Mouse (Mus musculus) adrenal gland (tissue): ENCODE measurements around the gene Epyc.

Experiments
- intact Hi-C: fragments of 180-260 bp; cut with DNase I; formaldehyde crosslinking; loops from one replicate; pipeline ENCODE4 v1.15.1; 2025
- long read RNA-seq, 2 experiments: library from polyadenylated mRNA; unstranded; transcript quantifications; one replicate each; pipeline ENCODE4 v2.0.0; 2020; ENCODE audit warnings: borderline replicate concordance in 1 of 2; ENCODE audit not compliant: insufficient replicate concordance in 1 of 2

Epyc gene
- long read RNA-seq, experiment 1: 0 reads
- long read RNA-seq, experiment 2: 0 reads

DNA sequence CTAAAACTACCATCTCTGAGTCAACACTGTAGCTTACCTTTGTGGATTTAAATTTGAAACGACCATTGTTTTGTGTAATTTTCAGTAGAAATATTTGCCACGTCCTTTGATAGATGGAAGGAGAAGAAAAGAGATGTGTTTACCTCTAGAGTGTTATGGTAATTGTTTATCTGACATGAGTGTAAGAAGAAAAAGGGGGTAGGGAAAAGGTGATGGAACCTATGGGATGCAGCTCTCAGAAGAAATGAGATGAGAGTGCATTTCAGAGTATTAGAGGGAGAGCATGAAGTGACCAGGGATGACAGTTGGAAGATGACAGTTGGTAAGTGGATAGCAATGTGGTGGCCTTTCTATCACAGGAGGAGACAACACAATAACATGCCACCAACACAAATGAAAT, at the start of gene Epyc:
TSS of gene Epyc (plus strand) at position 301 of the 400 bp plus-strand sequence.
- intact Hi-C loops: no loop called here

DNA sequence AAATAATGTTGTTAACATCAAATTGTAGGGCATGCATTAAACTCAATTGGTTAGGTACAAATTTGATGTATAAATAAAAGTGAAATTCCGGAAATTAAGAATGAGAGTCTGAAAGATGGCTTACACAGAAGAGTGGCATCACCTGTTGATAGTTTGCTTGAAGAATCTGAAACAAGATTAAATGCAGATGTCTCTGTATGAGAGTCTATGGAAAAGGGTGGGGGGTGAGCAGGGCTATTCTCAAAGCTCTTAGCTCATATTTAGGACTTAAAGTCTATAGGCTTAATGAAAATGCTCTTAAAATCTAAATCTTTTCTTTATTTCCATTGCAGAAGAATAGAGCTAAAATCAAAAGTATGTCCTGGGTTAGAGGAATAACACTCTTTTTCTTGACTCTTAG, 48.2 kb upstream of the Epyc start:
- intact Hi-C loops: no loop called here

DNA sequence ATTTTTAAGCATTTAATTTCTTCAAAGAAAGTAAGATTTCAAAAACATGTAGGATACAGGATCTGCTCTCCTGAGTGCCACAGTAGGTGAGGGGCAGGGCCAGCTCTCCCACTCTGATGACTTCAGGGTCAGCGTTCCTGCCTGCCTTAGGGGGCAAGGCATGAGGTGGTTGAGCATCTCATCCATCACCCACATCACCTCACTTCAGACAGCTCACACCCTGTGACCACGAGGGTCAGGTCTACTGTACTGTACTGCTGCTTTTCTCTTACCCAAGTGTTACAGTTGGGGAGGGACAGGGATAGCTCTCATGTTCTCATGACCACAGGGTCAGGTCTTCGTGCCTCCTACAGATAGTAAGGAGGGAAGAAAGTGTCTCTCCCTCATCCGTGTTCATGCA, 42.1 kb upstream of the Epyc start:
- intact Hi-C loops: no loop called here

- intact Hi-C loops: no loop called here
Measured at GRCm38 (mm10) chr10:97603256-97603655, 40.6 kb upstream of the Epyc start.

DNA sequence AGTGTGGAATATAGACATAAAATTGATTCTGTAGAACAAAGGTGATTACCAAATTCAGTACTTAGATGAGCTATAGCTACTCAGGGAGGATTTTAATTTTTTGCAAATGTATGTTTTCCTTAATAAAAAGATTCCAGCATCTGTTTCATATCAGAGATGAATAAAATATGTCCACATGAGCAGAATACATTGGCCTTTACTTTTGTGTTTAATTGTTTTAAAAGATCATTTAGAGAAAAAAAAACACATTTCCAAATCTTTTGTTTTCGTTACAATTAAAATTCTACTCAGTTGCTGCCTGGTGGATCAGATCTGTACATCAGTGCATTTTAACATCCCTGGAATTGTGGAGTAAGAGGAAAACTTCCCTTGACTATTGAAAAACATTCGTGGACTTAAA, 37.3 kb upstream of the Epyc start, which contains the start of gene Kera:
TSS of gene Kera (plus strand) at position 301 of the 400 bp plus-strand sequence.
- intact Hi-C loops: no loop called here

DNA sequence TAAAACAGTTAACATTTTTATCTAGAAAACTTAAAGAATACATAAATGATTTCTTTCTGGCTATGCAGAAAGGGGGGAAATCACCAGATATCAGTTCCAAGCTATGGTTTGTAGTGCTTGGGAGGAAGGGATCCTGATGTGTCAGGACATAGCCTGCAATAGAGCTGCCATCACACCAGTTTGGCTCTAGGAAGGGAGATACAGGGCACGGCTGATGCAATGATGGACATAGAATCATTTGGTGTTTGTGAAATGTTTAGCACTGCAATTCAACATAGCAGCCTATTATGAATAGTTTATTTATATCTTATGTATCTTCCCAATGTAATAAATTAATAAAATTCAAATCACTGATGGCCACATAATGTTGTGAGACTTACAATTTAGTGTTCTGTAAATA, 21.5 kb upstream of the Epyc start:
- intact Hi-C loops: no loop called here

GRCm38 (mm10) chr10:97624381-97624780, 19.5 kb upstream of the Epyc start:
- intact Hi-C loops: no loop called here

DNA sequence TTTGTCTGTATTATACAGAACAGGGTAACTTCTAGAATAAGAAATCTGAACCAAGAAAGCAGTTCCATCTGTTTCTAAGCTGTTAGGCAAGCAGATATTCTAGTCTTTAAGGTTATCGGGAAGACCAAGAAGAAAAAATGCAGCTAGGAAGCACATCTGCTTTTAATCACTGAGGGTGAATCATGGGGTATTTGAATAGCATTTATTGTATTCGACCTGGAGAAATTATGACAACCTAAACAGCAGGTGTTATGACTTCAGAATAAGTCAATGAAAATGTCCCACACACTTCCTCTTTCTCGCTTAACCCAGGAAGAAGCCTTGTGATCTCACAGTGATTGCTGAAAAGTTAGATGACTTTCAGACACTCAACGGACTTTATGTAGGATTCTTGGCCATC, 18.8 kb upstream of the Epyc start:
- intact Hi-C loops: no loop called here

- intact Hi-C loops: no loop called here
Measured at GRCm38 (mm10) chr10:97626543-97626942, 17.3 kb upstream of the Epyc start.

GRCm38 (mm10) chr10:97631061-97631460, 12.8 kb upstream of the Epyc start:
- intact Hi-C loops: no loop called here

GRCm38 (mm10) chr10:97641926-97642325, 1.9 kb upstream of the Epyc start:
- intact Hi-C loops: no loop called here

DNA sequence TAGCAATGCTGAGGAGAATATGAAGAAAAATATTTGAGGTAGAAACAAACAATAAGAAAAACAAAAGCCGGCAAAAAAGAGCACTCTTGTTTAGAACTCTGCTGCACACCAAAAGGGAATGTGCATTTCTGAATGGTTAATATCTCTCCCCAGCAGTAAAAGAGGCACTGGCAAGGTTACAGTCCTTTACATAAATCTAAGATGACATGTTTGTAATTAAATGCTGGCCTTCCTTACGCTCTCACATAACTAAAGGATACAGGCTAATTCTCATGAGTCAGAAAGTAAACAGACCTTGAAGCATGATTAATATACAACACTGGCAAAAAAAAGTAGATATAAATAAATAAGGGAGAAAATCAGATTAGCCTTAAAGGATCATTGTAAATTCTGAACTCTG, 6.5 kb downstream of the Epyc start:
- intact Hi-C loops: no loop called here

DNA sequence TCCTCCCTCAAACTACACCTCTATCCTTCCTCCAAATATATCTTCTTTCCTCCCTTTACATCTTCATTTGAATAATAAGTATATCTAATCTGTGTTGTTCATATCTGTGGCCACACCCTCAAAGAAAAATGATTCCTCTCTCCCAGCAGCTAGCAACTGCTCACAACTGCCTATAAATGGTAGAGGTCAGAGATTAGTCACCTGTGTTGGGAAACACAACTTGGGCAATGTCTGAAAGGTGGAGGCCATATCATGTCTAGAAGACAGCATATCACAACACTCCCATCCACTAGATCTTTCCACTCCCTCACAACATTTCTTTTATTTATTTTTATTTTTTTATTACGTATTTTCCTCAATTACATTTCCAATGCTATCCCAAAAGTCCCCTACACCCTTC, 15.6 kb downstream of the Epyc start:
- intact Hi-C loops: no loop called here

DNA sequence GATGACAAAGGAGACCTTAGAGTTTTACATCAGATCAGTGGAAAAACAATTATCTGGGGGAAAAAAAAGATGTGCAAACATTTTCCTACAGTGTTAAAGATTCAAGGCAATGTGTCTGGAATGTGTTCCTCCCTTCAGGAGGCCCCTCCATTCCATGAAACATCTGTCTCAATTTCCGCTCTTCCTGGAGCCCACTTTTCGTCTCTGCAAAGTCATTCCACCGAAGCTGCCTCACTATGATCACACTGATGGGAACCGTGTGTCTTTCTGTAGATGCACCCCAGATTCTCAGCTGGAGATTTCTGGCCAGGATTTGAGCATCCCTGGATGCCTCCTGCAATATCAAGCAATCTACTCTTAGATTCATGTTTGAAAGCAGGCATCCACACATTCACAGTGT, 24.8 kb downstream of the Epyc start:
- intact Hi-C loops: loop anchor here (2.0 kb wide), 1 partner anchor 102 kb away; no protein-coding TSS in a partner anchor

DNA sequence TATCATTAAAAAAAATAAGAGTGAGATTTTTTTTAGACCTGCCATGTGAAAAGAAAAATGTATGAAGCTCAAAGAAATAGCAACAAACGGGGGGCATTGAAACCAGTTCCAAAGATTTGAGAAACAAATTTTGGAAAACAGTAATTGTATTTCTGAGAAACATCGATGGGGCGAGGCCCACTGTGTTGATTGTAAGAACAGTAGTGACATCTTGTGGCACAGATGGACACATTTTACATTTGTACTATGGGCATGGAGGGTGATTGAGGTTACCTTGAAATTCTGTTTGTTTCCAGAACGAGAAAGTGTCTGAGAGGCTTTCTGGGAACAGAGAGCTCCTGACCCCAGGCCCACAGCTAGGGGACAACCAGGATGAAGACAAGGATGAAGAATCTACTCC, 26.3 kb downstream of the Epyc start:
- intact Hi-C loops: loop anchor here (2.0 kb wide), 2 partner anchors 293 to 325 kb away; no protein-coding TSS in a partner anchor

- intact Hi-C loops: no loop called here
Measured at GRCm38 (mm10) chr10:97673239-97673638, 29.4 kb downstream of the Epyc start.

DNA sequence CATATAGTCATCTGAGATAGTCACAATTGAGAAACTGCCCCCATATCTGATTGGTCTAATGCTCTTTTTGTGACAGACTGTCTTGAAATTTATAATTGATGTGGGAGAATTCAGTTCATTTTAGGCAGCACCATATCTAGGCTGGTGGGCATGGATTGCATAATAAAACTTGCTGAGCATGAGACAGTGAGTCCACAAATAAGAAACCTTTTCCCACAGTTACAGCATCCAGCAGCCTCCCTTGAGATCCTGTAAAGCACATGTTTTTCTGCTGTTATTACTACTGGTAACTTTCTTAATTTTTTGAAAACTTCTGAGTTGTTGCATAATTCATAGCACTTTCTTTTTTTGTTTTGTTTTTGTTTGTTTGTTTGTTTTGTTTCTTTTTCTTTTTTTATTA, 39.1 kb downstream of the Epyc start:
- intact Hi-C loops: no loop called here

GRCm38 (mm10) chr10:97687198-97687597, 43.3 kb downstream of the Epyc start:
- intact Hi-C loops: loop anchor here (5.0 kb wide), 1 partner anchor 340 kb away; no protein-coding TSS in a partner anchor

GRCm38 (mm10) chr10:97689425-97689824, 45.6 kb downstream of the Epyc start:
- intact Hi-C loops: loop anchor here (5.0 kb wide), 1 partner anchor 342 kb away; no protein-coding TSS in a partner anchor

DNA sequence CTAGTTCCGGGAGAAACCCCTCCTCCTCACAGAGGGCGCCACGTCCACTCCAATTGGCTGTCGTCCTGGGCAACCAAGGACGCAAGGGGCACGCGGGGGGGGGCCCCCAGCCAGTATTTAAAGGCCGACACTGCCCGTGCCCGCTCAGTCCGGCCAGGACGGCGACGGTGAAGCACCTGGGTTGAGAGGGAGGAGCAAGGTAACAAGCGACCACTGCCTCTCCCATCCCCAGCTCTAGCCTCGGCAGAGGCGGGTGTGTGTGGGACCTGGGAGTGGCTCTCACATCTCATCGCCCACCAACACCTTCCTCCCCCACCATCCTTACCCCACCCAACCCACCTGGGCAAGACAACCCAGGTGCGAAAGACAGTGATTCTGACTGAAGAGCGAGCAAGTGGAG, 49.0 kb downstream of the Epyc start, which contains the start of gene Ccer1:
TSS of gene Ccer1 (plus strand) at position 147 of the 400 bp plus-strand sequence.
- intact Hi-C loops: no loop called here

GRCm38 (mm10) chr10:97693398-97694135, 49.7 kb downstream of the Epyc start:
- intact Hi-C loops: no loop called here

DNA sequence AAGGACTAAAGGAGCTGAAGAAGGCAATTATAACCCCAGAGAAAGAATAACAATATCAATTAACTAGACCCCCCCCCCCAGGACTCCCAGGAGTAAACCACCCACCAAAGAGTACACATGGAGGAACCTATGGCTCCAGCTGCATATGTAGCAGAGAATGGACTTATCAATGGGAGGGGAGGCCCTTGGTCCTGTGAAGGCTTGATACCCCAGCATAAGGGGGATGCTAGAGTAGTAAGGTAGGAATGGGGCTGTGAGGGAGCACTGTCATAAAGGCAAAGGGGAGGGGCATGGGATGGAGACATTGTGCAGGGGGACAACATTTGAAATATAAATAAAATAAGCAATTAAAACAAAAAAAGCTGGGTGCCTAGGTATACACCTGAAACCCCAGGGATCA, 58.5 kb downstream of the Epyc start:
- intact Hi-C loops: no loop called here

DNA sequence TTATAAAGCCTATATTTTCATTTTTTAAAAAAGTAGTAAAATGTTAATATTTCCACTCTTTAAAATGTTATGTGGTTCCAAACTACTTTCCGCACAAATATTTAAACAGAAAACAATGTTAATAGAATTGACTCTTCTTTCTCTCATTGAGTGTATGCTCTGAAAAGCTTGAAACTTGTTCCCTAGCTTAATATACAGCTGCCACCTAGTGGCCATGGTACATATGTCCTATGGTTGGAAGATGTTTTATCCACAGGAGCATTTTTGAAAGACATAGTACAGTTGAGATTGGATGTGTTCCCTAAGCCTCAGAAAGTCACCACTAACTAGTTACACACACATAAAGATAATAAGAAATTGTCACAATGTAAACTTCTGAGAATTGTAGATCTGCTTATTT, 60.7 kb downstream of the Epyc start:
- intact Hi-C loops: loop anchor here (1.0 kb wide), 1 partner anchor 359 kb away; no protein-coding TSS in a partner anchor
